Mouse (Mus musculus): ENCODE data around the gene Shh.

Gene Shh

DNA sequence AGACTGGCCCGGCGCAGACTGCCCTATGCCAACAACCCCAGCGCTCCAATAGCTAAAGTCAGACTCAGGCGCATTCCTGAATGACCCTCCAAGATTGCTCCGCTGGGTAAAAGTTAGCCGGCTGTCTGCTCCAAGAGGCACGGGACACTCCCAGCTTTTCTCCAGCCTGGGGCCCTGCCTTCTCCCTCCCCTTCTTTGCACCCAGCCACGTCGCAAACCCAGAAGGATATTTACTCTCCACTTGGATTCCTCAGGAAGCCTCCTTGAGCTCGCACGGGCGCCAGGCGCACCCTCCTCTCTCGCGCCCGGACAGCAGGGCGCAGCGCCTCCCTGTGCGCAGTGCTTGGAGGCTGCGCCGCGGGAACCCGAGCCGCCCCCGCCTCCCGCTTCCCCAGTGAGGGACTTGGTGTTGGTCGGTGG, 8.2 kb downstream of the Shh start:
- DNase-seq = no peak

DNA sequence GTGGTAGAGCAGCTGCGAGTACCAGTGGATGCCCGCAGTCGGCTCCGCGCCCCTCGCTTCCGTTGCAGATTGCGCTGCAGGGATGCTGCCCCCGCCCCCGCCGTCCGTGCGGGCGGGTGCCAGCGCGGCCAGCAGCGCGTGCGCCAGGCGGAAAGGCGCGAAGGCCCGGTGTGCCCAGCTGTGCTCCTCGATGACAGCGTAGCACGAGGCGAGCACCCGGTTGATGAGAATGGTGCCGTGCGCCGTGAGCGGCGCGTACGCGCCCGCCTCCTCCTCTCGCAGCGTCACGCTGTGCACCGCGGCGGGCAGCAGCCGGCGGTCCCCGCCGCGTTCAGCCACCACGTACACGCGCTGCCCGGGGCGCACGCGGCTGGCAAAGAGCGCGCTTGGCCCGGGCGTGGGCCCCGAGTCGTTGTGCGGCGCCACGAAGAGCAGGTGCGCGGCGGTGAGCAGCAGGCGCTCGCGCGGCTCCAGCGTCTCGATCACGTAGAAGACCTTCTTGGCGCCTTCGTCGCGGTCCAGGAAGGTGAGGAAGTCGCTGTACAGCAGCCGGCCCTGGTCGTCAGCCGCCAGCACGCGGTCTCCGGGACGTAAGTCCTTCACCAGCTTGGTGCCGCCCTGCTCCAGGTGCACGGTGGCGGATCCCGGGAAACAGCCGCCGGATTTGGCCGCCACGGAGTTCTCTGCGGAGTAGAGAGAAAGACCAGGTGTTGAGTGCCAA, 9.0 kb downstream of the Shh start:
- DNase-seq = no peak

DNA sequence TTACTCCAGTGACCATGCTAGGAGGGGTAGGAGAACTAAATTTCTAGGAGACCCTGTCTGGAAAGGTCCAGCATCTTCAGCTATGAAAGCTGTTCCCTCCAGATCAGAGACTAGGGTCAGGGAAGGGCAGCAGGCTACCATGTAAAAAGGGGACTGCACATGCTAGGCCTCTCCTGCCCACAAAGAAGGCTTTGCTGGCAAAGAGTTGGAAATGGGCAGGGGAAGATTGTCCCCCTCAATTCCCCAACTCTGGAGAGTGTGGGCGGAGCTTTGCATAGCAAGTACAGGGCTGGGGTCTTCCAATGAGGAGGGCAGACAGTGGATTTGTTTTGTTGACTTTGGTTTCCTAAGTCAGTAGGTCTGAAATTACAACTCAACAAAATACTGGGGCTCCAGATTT, 10.7 kb downstream of the Shh start:
- DNase-seq = no peak

DNA sequence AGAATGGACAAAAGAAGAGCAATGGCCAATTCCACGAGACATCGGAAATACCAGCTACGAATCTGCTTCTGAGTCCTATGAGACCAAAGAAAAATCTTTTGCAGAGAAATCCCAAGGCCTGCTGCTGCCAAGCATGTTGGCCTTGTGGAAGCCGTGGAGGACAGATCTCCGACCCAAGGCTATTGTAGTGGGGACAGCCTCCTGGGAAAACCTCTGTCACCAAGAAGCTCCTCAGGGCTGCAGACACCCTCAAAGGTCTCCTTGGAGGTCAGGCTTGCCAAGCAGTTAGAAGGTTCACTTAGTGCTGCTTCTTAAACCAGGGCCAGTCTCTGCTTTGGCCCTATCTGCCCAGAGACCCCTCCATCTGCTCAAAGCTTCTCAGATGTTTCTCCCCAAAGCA, 11.3 kb downstream of the Shh start:
- DNase-seq = no peak

DNA sequence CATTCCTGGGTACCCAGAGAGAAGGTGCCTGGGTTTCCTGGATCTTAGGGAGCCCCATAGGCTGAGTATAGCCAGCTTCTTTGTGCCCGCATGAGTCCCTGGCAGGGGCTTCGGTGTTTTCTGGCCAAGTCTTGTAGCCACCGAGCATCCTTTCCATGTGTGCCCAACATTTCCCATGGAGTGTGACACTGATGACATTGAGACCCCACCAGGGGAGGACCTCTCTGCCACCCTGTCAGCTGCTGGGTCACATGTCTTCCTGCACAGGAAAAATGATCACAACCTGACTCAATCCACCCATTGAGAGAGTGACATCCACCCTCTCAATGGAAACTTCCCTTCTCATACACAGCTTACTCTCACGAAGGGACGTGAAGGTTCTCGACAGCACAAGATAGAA, 12.5 kb downstream of the Shh start:
- DNase-seq = no peak

- no peak for DNase-seq
Observed at GRCm38 (mm10) chr5:28453523-28453922, 13.5 kb downstream of the Shh start.

DNA sequence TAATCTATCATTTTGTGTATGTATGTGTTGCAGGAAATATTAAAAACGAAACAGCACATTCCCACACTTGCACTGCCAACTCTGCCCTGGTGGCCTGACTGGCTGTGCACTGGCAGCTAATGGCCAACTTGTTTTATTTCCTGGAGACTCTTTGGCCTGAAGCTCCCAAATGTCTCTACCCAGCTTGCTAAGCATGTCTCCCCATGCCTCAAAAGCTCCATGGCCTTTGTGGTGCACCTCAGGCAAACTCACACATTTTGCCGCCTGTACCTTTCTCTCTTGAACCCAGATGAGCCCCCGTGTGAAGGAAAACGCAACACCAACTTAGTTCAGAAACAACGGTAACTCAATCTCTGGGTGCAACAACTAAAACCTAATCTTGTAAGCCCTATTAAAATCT, 14.0 kb downstream of the Shh start:
- no peak for DNase-seq

DNA sequence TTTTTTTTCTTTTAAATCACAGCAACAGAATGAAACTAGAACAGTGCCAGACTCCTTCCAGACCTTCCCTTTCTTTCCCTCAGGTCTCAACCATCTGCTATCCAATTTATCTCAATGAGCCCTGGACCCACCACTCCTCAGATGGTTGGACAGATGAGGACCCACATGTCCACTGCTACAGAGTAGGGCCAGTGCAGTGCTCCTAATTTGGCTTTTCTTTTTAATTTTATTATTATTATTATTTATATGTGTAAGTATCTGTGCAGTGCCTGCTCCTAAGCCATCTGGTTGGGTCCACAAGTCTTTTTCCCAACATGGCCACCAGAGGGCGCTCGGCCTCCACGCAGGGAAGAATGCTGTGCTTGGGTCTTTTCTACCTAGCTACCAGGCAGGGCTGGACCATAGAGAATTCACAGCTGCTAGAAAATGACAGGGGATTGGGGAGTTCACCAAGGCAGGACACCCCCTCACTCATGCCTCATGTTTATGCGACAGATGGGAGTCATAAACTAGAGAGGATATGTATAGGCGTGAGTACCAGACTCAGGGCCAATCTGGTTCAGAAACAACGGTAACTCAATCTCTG, 15.9 kb downstream of the Shh start:
- peak; percentile 78 for DNase-seq

DNA sequence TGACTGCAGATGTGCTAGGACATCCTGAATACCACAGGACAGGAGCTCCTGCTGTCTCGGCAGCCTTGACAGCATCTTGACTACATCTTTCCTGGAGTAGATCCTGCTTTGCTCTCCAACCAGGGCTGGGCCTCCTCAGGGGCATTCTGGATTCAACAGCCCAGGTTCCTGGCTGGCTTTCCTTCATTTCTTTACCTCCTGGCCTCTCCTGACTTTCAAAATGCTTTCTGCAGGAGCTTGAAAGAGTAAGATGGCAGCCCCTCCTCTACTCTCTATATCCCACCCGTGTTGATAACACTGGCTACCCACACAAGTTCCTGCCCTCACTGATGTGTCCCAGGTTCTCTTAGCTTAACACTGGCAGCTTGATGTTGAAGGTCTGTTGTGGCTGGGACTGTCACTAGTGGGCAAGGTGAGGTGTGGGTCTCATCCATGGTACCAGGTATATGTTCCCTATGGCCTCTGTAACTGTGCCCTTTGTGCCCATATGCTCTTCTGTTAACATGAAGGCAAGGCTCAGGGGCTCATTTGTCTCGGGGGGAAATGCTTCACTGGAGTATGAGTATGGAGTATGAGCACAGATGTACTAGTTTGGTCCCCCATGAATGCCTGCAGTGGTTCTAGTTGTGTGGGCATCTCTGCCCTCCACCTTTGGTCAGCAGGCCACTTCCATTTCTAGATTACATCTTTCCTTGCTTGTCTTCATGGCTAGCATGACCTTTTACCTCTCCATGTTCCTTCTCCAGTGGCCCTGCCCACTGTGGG, 16.7 kb downstream of the Shh start:
- no peak for DNase-seq

DNA sequence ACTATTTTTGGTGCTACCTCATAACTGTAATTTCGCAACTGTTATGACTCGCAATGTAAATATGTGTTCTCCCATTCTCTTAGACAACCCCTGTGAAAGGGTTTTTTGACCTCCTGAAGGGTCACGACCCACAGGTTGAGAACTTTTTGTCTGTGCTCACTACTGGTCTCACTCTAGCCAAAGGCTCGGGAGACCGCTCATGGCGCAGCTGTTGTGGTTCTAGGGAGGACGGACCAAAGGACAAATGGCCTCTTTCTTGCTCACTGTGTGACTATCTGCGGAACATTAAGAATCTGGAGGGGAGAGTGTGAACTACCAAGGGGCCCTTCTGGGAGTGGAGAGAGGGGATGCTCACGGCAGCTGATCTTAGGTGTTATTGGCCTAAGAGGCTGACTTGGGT, 41.1 kb downstream of the Shh start:
- no peak for DNase-seq

- DNase-seq = no peak
Observed at GRCm38 (mm10) chr5:28423781-28424180, 43.3 kb downstream of the Shh start.

DNA sequence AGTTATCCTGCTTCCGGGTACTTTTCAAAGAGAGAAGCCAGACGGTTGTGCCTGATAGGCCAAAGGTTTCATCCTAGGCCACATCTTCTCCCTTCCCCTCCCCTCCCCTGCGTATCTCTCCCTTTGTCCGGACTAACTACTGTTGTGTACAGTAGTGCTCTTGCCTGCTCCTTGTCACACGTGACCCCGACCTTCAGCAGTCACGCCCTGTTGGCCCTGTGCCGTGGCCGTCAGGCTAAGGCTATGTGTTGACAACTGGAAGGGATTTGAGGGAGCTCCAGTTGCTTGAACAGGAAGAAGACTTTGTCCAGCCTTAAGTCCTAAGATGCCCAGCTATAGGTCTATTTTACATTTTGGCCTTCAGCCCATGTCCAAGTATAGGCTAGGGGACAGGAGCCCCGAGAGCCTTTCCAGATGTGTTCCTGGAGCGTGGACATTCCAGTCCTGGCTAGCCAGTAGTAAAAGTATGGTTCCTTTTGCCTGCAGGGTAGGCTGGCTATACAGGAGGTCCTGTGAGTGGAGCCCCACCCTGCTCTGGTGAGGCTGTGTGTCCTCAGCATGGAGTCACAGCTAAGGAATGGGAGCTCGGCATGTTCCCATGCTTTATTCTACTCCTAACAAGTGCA, 47.3 kb downstream of the Shh start:
- DNase-seq = no peak

- DNase-seq = no peak
Observed at GRCm38 (mm10) chr5:28418734-28419133, 48.3 kb downstream of the Shh start.

- DNase-seq = no peak
Observed at GRCm38 (mm10) chr5:28416029-28416428, 51.0 kb downstream of the Shh start.

GRCm38 (mm10) chr5:28414076-28414475, 53.0 kb downstream of the Shh start:
- peak; percentile 57 for DNase-seq

- peak; percentile 30 for DNase-seq
Observed at GRCm38 (mm10) chr5:28413533-28413932, 53.5 kb downstream of the Shh start.

GRCm38 (mm10) chr5:28412006-28412685, 54.9 kb downstream of the Shh start:
- DNase-seq = peak; percentile 8

Measured in cerebellum, adult 9-10 months (tissue).